Mouse (Mus musculus): ENCODE results near the gene Kntc1.

GRCm38 (mm10) chr5:123842221-123842934 is 92.9 kb downstream of the Kntc1 start:
- no peak for TF ChIP-seq CTCF (IDR thresholded peaks at IDR 0.05)
- no peak for TF ChIP-seq EP300 (IDR thresholded peaks at IDR 0.05)

Measured in lung, postnatal 0 days (tissue).